ENCODE assay signal across 8 mouse cellular contexts in genomic region chr7:80024521-80025390, GRCm38 (mm10). TPM values are rescaled to one million over a fixed set of nuclear protein-coding genes. Genes with fewer than 3 reads are reported as not detected.
DNase-seq lines count a peak whose midpoint lies in the region; ATAC-seq and TF ChIP-seq lines count a peak whose summit lies in the region.

Zfp710 (plus strand) TSS chr7:80024814.

- peak; percentile 90 for DNase-seq in A20 (ENCODE audit: low read depth, low spot score)
- DNase-seq in fibroblast of lung, adult 2 months (ENCODE audit: low read depth) = peak; percentile 57
- DNase-seq in kidney, postnatal 0 days (ENCODE audit: low spot score) = peak; percentile 90
- no peak for DNase-seq in liver, embryonic 14.5 days (ENCODE audit: low read depth in 3 of 3, low spot score in 3 of 3)
- peak; percentile 56 to 58 for DNase-seq in natural killer cell, adult 2 months (ENCODE audit: low spot score in 2 of 2)

- H3K27me3 ChIP-seq in heart, embryonic 12.5 days (replicated peaks) = no peaks in the 10 kb centered on the region
- H3K27me3 ChIP-seq in kidney, postnatal 0 days (ENCODE audit: insufficient read depth, low read length) = no peaks in the 10 kb centered on the region
- peaks cover 13% of the 10 kb centered on the region for H3K27me3 ChIP-seq in liver, embryonic 14.5 days (ENCODE audit: control insufficient read depth, insufficient read depth, low read length)
- H3K27me3 ChIP-seq in stomach, embryonic 15.5 days (replicated peaks) = no peaks in the 10 kb centered on the region

- no peaks in the 10 kb centered on the region for H3K36me3 ChIP-seq in heart, embryonic 12.5 days
- no peaks in the 10 kb centered on the region for H3K36me3 ChIP-seq in kidney, postnatal 0 days (ENCODE audit: insufficient read depth, low read length)
- no peaks in the 10 kb centered on the region for H3K36me3 ChIP-seq in liver, embryonic 14.5 days (replicated peaks; ENCODE audit: control insufficient read depth, insufficient read depth, low read depth)
- H3K36me3 ChIP-seq in stomach, embryonic 15.5 days = no peaks in the 10 kb centered on the region

- H3K9ac ChIP-seq in heart, embryonic 12.5 days = peak within 1 kb of the TSS; percentile 99
- peak within 1 kb of the TSS; percentile 98 for H3K9ac ChIP-seq in kidney, postnatal 0 days (ENCODE audit: low read depth, low read length)
- peak within 1 kb of the TSS; percentile 50 for H3K9ac ChIP-seq in liver, embryonic 14.5 days (replicated peaks)
- H3K9ac ChIP-seq in stomach, embryonic 15.5 days = peak within 1 kb of the TSS; percentile 82

- peak within 1 kb of the TSS; percentile 95 for H3K4me2 ChIP-seq in heart, embryonic 12.5 days
- H3K4me2 ChIP-seq in kidney, postnatal 0 days (ENCODE audit: low read length) = peak within 1 kb of the TSS; percentile 89
- peak within 1 kb of the TSS; percentile 69 for H3K4me2 ChIP-seq in liver, embryonic 14.5 days (ENCODE audit: low read depth)
- H3K4me2 ChIP-seq in stomach, embryonic 15.5 days = peak within 1 kb of the TSS; percentile 87

- H3K9me3 ChIP-seq in heart, embryonic 12.5 days (replicated peaks) = no peaks in the 10 kb centered on the region
- no peaks in the 10 kb centered on the region for H3K9me3 ChIP-seq in kidney, postnatal 0 days (replicated peaks; ENCODE audit: low read length)
- H3K9me3 ChIP-seq in liver, embryonic 14.5 days (ENCODE audit: control insufficient read depth, low read length) = no peaks in the 10 kb centered on the region
- H3K9me3 ChIP-seq in stomach, embryonic 15.5 days = no peaks in the 10 kb centered on the region

- ATAC-seq in heart, embryonic 12.5 days (ENCODE audit: insufficient number of reproducible peaks, low FRiP score) = peak; percentile 87
- peak; percentile 83 for ATAC-seq in kidney, postnatal 0 days (replicated peaks; ENCODE audit: low FRiP score, low read depth)
- peak; percentile 76 for ATAC-seq in liver, embryonic 14.5 days (ENCODE audit: insufficient read depth)
- ATAC-seq in stomach, embryonic 15.5 days (ENCODE audit: insufficient read depth, low FRiP score, low read depth) = peak; percentile 88

- peaks cover 3% of the 10 kb centered on the region for H3K4me1 ChIP-seq in bone marrow, adult 2 months (ENCODE audit: control insufficient read depth, insufficient read depth, low read length)
- peaks cover 33% of the 10 kb centered on the region for H3K4me1 ChIP-seq in heart, embryonic 12.5 days (replicated peaks)
- H3K4me1 ChIP-seq in kidney, postnatal 0 days (replicated peaks; ENCODE audit: insufficient read depth, low read length) = 0 out of 2 replicates have a peak, but pooled peaks cover 8% of the 10 kb centered on the region
- H3K4me1 ChIP-seq in liver, embryonic 14.5 days (replicated peaks; ENCODE audit: control insufficient read depth in 2 of 2, insufficient read depth in 2 of 2, low read length in 1 of 2) = peaks cover 0 to 2% of the 10 kb centered on the region in 2 experiments; a peak in 2 of 4 replicates
- peaks cover 31% of the 10 kb centered on the region for H3K4me1 ChIP-seq in stomach, embryonic 15.5 days

- peak within 1 kb of the TSS; percentile 94 for H3K27ac ChIP-seq in bone marrow, adult 2 months (ENCODE audit: control insufficient read depth, insufficient read depth, low read depth, low read length, poor library complexity)
- H3K27ac ChIP-seq in heart, embryonic 12.5 days (ENCODE audit: poor library complexity, severe bottlenecking) = peak within 1 kb of the TSS; percentile 96
- H3K27ac ChIP-seq in kidney, postnatal 0 days = peak within 1 kb of the TSS; percentile 98
- H3K27ac ChIP-seq in liver, embryonic 14.5 days = peak within 1 kb of the TSS; percentile 3; the same call in 1 of the 2 replicates
- H3K27ac ChIP-seq in stomach, embryonic 15.5 days = peak within 1 kb of the TSS; percentile 99

- WGBS in bone marrow, adult 2 months = 2% methylated on average over 42 of the region's 42 CpGs
- WGBS in heart, embryonic 12.5 days = 1% methylated on average over 41 of the region's 42 CpGs
- under 1% methylated on average over 42 of the region's 42 CpGs for WGBS in kidney, postnatal 0 days
- 2% methylated on average over 42 of the region's 42 CpGs for WGBS in liver, embryonic 14.5 days (ENCODE audit: insufficient replicate concordance)
- 1% methylated on average over 42 of the region's 42 CpGs for WGBS in stomach, embryonic 15.5 days

- TF ChIP-seq EP300 in liver, embryonic 14.5 days (IDR thresholded peaks at IDR 0.05; ENCODE audit: low read depth) = no peak

- no peak for TF ChIP-seq CTCF in bone marrow, adult 2 months (IDR thresholded peaks at IDR 0.05; ENCODE audit: control insufficient read depth, insufficient read depth, low read length)
- TF ChIP-seq CTCF in kidney, postnatal 0 days (IDR thresholded peaks at IDR 0.05; ENCODE audit: low read depth) = peak; percentile 46
- peak; percentile 15; the same call in 1 of the 2 replicates for TF ChIP-seq CTCF in liver, embryonic 14.5 days (IDR thresholded peaks at IDR 0.05; ENCODE audit: low read depth)

- peak; percentile 77; the same call in 1 of the 2 replicates for TF ChIP-seq POLR2A in bone marrow, adult 2 months (IDR thresholded peaks at IDR 0.05; ENCODE audit: borderline replicate concordance, control insufficient read depth, low read depth, low read length)

- peak within 1 kb of the TSS; percentile 66 for H3K4me3 ChIP-seq in bone marrow, adult 2 months (replicated peaks; ENCODE audit: control insufficient read depth, low read depth, low read length)
- H3K4me3 ChIP-seq in heart, embryonic 12.5 days = peak within 1 kb of the TSS; percentile 97
- H3K4me3 ChIP-seq in kidney, postnatal 0 days (replicated peaks; ENCODE audit: low read depth, low read length) = peak within 1 kb of the TSS; percentile 92
- peak within 1 kb of the TSS; percentile 58 to 77 for H3K4me3 ChIP-seq in liver, embryonic 14.5 days (ENCODE audit: insufficient read depth in 1 of 2, low read depth in 2 of 2, low read length in 2 of 2)
- peak within 1 kb of the TSS; percentile 92 for H3K4me3 ChIP-seq in stomach, embryonic 15.5 days (replicated peaks)

RNA-seq across cellular contexts. Expression of gene Zfp710, which starts in this region (rescaled TPM):
- polyA plus RNA-seq in bone marrow, adult 2 months (2011; ENCODE audit: insufficient read depth, insufficient read length, low replicate concordance, missing spikeins) = 12.5 and 28.1 TPM in 2 replicates
- polyA plus RNA-seq in heart, embryonic 12.5 days (2016; fragmentation: Nextera tagmentation; extraction: Ambion mirVana) = 13.5 and 13.7 TPM in 2 replicates
- 14.8 and 15.3 TPM in 2 replicates for polyA plus RNA-seq in kidney, postnatal 0 days (2015; fragmentation: Nextera tagmentation; extraction: Ambion mirVana)
- polyA plus RNA-seq in liver, embryonic 14.5 days (2012; rRNA removed) = 5.9 and 6.5 TPM in 2 replicates
- polyA plus RNA-seq in liver, embryonic 14.5 days (2014; fragmentation: Nextera tagmentation; extraction: Ambion mirVana) = 3.7 and 4.0 TPM in 2 replicates
- 14.9 and 15.8 TPM in 2 replicates for polyA plus RNA-seq in stomach, embryonic 15.5 days (2015; fragmentation: Nextera tagmentation; extraction: Ambion mirVana)

Comparison
In these comparisons a context has a peak if more than half of its experiments do, and no peak if none do; other contexts are left out.
1. DNase-seq: peak in A20 (single experiment), fibroblast of lung, adult 2 months (single experiment), kidney, postnatal 0 days (single experiment) and natural killer cell, adult 2 months (2 of 2); none in liver, embryonic 14.5 days (0 of 3).
2. H3K27ac ChIP-seq: peak in every context shown above with its lines; median percentile 99 in stomach, embryonic 15.5 days; 98 in kidney, postnatal 0 days; 96 in heart, embryonic 12.5 days; 94 in bone marrow, adult 2 months; 3 in liver, embryonic 14.5 days.
3. Peak in every context shown above with its lines, with median percentiles within 50 percentile points of each other: H3K4me3 ChIP-seq, ATAC-seq, H3K4me2 ChIP-seq and H3K9ac ChIP-seq.